Mouse (Mus musculus): ENCODE data around the gene Zmiz2.
"Not testable (repeated sequence)": the region's sequence is repeated elsewhere in the genome, so short reads cannot be mapped to it uniquely, and the experiment has no call there.

Zmiz2 gene

DNA sequence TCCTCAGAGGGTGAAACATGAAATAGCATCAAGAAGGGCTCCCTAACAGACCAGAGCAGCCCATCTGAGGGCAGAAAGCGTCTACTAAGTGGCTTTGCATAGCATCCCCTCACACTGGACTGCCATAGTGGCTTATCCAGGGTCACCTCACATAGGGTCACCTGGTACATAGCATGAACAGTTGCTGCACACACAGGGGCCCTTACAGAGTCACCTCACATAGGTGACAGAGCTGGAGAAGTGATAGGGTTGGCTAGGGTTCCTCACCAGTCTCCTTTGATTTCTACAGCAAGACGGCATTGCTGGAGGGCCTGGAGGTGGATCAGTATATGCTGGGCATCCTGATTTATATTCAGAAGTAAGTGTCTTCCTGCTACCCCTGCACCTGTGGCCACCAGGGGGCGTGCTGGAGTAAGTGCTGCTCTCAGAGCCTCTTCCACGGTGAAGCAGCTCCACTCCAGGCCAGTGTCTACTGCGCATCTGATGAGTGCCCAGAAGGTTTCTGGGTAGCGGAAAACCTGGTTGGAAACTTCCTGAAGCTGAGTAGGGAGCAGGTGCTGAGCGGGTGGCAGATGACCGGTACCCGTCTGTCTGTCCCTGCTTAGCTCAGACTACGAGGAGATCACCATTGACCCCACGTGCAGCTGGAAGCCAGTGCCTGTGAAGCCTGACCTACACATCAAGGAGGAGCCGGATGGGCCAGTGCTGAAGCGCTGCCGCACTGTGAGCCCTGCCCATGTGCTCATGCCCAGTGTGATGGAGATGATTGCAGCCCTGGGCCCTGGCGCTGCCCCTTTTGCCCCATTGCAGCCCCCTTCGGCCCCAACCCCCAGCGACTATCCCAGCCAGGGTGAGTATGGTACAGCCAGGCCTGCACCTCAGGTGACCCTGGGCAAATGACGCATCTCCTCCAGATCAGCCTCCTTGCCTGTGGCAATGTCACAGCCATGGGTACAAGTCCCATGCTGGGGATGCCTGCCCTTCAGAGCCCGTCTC lies 13.9 kb downstream of the Zmiz2 start:
- DNase-seq: peak; percentile 76 to 93

DNA sequence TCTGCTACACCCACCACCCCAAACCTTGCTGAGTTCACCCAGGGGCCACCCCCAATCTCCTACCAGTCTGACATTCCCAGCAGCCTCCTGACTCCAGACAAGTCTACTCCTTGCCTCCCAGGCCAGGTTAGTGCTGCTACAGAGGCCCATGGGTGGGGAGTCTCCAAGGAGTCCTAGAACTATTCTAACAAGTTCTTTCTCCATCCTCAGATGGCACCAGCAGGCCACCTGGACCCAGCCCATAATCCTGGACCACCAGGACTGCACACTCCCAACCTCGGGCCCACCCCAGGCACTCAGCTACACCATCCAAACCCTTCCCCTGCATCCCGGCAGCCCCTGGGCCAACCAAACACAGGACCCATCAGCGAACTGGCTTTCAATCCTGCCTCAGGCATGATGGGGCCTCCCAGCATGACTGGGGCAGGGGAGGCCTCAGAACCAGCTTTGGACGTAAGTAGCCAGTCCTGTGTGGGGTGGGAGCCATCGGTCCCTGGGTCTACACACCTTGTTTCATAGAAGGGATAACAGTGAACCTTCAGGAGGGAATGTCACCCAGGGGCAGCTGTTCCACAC lies 15.0 kb downstream of the Zmiz2 start:
- DNase-seq: no peak

DNA sequence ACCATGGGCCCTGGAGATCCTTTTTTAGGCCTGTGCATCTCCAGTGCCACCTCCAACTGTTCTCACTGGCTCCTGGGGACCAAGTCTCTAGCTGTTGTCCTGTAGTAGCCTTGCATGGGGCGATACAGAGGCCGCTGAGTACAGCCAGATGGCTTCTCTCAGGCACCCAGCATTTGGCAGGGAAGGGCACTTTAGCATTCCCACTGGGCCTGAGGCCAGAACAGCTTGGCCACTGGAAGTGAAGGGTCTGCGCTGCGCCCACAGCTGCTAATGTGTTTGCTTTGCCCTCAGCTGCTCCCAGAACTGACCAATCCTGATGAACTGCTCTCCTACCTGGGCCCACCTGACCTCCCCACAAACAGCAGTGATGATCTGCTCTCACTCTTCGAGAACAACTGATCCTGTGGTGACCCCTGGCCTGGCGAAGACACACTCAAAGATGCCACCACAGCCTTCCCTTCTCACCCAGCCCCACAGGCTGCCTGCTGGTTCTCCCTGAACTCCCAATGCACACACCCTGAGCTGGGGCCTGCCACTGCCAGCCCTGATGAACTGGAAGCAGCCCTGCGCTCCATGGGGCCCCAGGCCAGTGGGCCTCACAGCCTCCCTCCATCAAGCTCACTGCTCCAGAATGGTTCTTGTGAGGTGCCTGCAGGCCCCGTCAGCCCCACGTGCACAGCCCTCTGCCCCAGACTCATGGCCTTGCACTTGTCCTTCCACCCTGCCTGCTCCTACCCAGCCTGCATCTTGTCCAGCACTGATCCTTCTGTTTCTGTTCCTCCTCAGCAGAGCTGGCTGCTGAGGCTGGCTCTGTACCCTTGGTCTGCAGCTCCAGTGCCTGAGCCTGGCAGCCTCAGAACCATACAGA lies 16.1 kb downstream of the Zmiz2 start:
- no peak for DNase-seq

DNA sequence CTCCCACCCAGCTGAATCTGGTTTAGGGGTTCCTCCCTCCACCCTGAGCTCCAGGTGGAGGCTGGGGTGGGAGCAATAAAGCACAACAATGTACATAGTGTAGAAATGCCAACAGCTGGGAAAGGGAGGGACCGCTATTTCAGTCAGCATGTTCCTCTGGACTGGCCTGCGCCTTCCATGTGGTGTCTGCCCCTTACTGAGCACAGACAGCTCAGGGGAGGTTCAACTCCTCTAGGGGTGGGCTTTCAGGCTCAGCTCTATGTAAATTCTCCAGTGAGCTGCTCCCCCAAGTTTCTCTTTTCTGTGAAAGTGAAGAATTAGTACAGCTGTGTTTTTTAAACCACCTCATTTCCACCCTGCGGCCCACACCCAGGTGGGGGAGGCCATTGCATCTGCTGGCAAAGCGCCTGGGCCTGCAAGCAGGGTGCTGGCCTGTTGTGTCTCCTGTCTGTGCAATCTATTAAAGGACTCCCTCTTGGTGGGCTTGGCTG lies 16.8 kb downstream of the Zmiz2 start:
- peak; percentile 76 to 80 for DNase-seq

GRCm38 (mm10) chr11:6406251-6407161 lies 17.6 kb downstream of the Zmiz2 start:
- DNase-seq: peak; percentile 89 to 92

DNA sequence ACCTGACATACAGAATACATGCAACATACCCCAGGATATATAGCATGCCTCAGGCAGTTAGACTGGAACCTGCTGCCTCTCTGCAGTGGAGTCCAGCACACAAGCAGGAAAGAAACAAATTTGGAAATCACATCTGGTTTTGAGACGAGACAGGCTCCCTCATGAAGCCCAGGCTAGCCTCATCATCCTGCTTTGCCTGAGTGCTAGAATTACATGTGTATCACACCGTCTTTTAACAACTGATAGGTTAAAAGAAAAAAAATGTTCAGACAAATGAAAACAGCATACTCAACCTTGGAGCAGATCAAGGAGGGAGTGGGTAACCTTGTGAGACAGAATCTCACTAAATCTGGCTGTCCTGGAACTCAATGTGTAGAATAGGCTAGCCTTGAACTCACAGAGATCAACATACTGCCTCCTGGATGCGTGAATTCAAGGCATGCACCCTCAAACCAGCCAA lies 18.3 kb downstream of the Zmiz2 start:
- no peak for DNase-seq

DNA sequence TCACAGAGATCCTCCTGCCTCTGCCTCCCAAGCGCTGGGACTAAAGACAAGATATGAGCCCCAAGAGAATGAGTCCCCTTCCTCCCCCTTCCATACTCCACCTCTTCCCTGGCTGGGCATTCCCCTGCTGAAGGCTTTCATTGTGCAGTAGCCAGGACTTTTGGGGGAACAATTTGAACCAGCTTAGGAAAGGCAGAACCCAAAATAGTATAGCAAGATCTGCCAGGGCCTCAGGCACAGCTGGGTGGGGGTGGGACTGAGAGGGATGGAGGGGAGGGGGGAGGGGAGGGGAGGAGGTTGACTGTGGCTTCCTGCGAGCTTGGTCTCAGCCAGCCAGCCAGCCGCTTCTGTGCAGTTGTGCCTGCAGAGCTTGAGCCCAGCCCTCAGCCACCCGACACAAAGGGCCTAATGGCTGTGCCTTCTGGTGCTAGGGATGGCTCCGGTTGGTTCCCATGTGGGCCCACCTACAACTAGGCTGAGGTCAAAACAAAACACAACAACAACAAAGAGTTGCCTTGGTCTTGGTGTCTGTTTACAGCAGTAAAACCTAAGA lies 21.3 kb downstream of the Zmiz2 start:
- DNase-seq: no peak

GRCm38 (mm10) chr11:6410755-6411154 lies 21.9 kb downstream of the Zmiz2 start:
- DNase-seq: not testable (repeated sequence)

DNA sequence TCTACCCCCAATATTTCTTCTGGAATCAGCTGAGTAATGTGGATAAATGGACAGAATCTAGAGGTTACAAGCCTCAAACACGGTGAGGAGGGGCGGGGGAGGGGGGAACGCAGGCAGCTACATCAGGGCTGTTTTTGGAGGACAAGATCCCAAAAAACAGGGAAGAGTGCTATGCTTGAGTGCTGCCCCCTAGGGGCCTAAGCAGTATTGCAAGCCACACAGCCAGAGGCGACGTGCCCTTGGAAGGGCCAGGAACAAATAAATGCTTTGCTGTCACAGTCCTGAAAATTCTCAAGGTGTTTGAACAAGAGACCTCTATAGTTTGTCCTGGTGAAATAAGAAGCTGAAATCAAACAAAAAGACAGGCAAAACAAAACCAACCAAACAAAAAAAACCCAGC lies 22.8 kb downstream of the Zmiz2 start:
- peak; percentile 82 to 94 for DNase-seq

DNA sequence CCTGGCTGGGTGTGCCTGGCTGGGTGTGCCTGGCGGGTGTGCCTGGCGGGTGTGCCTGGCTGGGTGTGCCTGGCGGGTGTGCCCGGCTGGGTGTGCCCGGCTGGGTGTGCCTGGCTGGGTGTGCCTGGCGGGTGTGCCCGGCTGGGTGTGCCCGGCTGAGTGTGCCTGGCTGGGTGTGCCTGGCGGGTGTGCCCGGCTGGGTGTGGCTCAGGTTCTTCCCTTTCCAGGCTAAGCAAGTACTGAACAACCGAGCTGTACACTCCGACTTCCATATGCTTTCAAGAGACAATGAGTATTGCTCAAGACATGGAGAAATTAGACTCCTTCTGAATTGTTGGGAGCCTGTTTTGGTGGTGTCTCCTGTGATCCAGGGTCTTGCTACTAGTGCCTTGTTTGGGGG lies 24.4 kb downstream of the Zmiz2 start:
- DNase-seq: no peak

- peak in 1 of 2 experiments; percentile 75 for DNase-seq
These were observed 26.1 kb downstream of the Zmiz2 start, which contains the start of gene Ppia for GRCm38 (mm10) chr11:6414751-6415550. Gene Ppia, plus strand, starts transcription at chr11:6415443.

DNA sequence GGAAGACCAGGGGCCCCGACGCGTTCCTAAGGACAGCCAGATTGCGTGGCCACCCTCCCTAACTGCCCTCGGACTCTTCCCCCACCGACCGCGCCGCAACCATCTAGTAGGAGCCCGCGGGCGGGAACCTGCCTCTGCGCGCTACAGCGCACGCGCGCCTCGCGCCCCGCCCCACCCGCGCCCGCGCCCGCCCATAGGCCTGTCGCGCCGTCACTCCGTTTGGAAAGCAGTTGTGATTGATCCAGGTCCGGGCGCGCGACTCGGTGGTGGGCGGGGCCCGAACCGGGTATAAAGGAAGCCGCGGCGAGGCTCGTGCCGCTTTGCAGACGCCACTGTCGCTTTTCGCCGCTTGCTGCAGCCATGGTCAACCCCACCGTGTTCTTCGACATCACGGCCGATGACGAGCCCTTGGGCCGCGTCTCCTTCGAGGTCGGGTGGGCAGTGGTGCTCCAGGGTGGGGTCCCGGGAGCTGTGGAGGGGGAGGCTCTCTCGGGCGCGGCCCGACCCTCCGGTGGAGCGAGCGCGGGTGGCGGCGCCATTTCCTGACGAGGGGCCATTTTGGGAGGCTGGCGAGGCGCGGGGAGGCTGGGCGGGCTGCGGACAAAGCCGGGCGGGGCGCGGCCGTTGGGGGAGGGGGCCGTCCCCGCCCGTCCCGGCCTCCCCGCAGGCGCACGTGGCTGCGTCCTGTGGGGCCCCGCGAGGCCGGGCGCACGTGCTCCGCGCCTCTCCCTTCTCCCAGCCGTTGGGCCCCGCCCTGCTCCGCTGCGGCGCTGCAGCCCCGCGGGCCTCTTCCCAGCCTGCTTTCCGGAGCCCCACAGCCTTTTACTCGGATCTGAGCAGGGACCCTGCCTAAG lies 26.9 kb downstream of the Zmiz2 start:
- peak; percentile 98 for DNase-seq

DNA sequence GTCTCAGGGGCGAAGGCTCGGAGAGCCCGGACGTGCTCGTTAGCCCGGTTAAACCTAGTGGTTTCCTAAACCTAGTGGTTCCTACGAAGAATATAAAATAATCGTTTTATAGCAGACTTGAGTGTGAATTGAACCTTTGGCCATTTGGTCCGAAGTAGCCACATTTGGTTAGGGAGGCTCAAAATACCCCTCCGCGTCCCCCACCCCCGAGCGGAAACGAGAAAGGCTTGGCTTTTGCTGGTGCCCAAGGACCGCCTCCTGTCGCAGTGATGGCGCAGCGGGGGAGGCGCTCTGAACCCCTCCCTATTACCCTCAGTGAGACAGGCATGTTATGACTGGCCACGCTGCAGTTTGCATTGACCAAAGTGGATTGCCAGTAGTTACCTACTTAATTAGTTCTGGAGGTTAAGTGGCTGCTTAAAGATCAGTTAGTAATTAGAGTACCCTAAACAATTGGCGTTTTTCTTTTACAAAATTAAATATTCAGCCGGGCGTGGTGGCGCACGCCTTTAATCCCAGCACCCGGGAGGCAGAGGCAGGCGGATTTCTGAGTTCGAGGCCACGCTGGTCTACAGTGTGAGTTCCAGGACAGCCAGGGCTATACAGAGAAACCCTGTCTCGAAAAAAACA lies 27.6 kb downstream of the Zmiz2 start:
- DNase-seq: peak; percentile 86 to 88

DNA sequence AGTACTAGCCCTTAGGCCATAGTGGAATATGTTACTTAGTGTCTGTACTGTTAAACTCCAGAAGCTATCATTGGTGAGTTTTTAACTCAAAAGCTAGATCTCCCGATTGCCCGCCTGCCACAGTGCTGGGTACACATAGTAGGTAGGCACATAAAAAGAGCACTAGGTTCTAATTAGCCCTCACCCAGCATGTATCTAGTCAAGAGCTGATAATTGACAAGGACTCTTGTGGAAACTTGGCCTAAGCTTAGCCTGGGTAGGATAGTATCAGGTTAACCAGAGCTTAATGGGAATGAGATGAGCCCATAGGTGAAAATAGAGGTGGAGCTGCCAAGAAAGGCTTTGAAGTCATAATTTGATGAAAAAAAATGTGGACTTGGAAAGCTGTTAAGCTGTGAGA lies 28.2 kb downstream of the Zmiz2 start:
- DNase-seq: no peak

GRCm38 (mm10) chr11:6417490-6417889 lies 28.6 kb downstream of the Zmiz2 start:
- no peak for DNase-seq

DNA sequence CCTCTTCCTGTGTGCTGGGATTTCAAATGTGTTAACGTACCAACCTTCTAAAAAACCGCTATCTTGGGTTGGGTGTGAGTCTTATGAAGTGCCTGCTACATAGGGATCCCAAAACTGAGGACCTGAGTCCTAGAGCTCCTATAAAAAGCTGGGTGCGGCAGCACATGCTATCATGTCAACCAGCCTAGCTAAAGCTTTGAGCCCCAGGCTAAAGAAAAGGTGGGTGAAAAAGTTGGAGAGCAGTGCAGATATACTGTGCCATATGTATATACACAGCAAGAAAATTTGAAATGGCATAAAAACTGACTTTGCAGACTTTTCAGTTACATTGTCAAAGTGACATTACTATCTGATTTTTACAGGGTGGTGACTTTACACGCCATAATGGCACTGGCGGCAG lies 29.9 kb downstream of the Zmiz2 start:
- no peak for DNase-seq

DNA sequence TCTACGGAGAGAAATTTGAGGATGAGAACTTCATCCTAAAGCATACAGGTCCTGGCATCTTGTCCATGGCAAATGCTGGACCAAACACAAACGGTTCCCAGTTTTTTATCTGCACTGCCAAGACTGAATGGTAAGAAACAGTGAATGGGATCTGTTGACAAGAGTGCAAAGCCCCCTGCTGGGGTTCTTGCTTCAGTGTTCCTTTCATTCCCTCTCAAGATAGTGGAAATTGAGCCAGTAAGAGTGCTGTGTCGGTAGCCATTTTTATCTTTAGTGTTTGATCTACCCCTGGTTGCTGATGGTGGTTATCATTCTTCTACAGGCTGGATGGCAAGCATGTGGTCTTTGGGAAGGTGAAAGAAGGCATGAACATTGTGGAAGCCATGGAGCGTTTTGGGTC lies 30.3 kb downstream of the Zmiz2 start:
- not testable (repeated sequence) for DNase-seq

DNA sequence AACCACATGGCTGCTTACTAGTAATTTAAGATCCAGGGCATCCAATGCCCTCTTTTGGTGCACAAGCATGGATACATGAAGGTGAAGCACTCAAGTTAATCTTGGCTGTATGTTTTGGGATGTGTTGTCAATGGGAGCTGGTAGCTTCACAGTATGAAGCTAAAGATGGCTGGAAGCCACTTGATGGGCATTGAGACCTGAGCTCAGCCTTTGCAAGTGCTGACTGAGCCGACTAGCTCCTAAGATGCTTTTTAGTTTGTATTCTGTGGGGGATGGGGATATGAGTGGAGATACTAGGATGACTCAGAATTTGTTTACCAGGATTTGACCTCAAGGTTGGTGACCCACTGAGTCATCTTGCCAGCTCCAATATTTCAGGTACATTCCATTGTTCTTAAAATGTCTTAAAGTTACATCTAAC lies 31.4 kb downstream of the Zmiz2 start:
- no peak for DNase-seq
